Mouse (Mus musculus): ENCODE results near the gene Tmem141. TPM values are rescaled to one million over a fixed set of nuclear protein-coding genes. Genes with fewer than 3 reads are reported as not detected.

Gene Tmem141
- polyA plus RNA-seq, 1 experiment from 2014 or later: 27.9 TPM

Other genes starting within 250 kb of the Tmem141 start
- gene Sapcd2, start 249.7 kb downstream of the Tmem141 start, polyA plus RNA-seq (2014; fragmentation: Nextera tagmentation; extraction: Ambion mirVana): 27.8 and 28.9 TPM in 2 replicates
- gene Entpd2, start 226.1 kb downstream of the Tmem141 start, polyA plus RNA-seq (2014; fragmentation: Nextera tagmentation; extraction: Ambion mirVana): 1.9 and 2.5 TPM in 2 replicates
- 263 and 331 TPM in 2 replicates for gene Npdc1, start 222.7 kb downstream of the Tmem141 start, polyA plus RNA-seq (2014; fragmentation: Nextera tagmentation; extraction: Ambion mirVana)
- 0.21 TPM in 1 of 2 replicates, not detected in the other for gene Fut7, start 198.7 kb downstream of the Tmem141 start, polyA plus RNA-seq (2014; fragmentation: Nextera tagmentation; extraction: Ambion mirVana)
- gene Abca2, start 193.3 kb downstream of the Tmem141 start, polyA plus RNA-seq (2014; fragmentation: Nextera tagmentation; extraction: Ambion mirVana): 6.7 and 11.9 TPM in 2 replicates
- gene Clic3, start 165.2 kb downstream of the Tmem141 start, polyA plus RNA-seq (2014; fragmentation: Nextera tagmentation; extraction: Ambion mirVana): 1.1 and 2.2 TPM in 2 replicates
- gene Paxx, start 160.9 kb downstream of the Tmem141 start, polyA plus RNA-seq (2014; fragmentation: Nextera tagmentation; extraction: Ambion mirVana): 93.2 and 101 TPM in 2 replicates
- gene Ptgds, start 152.0 kb downstream of the Tmem141 start, polyA plus RNA-seq (2014; fragmentation: Nextera tagmentation; extraction: Ambion mirVana): 170 and 301 TPM in 2 replicates
- gene Lcn12, start 128.1 kb downstream of the Tmem141 start, polyA plus RNA-seq (2014; fragmentation: Nextera tagmentation; extraction: Ambion mirVana): not detected in 2 replicates
- 77.9 and 102 TPM in 2 replicates for gene Fbxw5, start 121.3 kb downstream of the Tmem141 start, polyA plus RNA-seq (2014; fragmentation: Nextera tagmentation; extraction: Ambion mirVana)
- 4.0 and 4.1 TPM in 2 replicates for gene C8g, start 120.3 kb downstream of the Tmem141 start, polyA plus RNA-seq (2014; fragmentation: Nextera tagmentation; extraction: Ambion mirVana)
- 26.7 and 29.4 TPM in 2 replicates for gene Traf2, start 75.1 kb downstream of the Tmem141 start, polyA plus RNA-seq (2014; fragmentation: Nextera tagmentation; extraction: Ambion mirVana)
- gene Edf1, start 64.2 kb downstream of the Tmem141 start, polyA plus RNA-seq (2014; fragmentation: Nextera tagmentation; extraction: Ambion mirVana): 369 and 370 TPM in 2 replicates
- gene Mamdc4, start 47.2 kb downstream of the Tmem141 start, polyA plus RNA-seq (2014; fragmentation: Nextera tagmentation; extraction: Ambion mirVana): 0.84 and 2.2 TPM in 2 replicates
- 168 and 216 TPM in 2 replicates for gene Phpt1, start 46.8 kb downstream of the Tmem141 start, polyA plus RNA-seq (2014; fragmentation: Nextera tagmentation; extraction: Ambion mirVana)
- gene Ajm1, start 40.2 kb downstream of the Tmem141 start, polyA plus RNA-seq (2014; fragmentation: Nextera tagmentation; extraction: Ambion mirVana): 2.2 and 4.2 TPM in 2 replicates
- gene Rabl6, start 13.5 kb downstream of the Tmem141 start, polyA plus RNA-seq (2014; fragmentation: Nextera tagmentation; extraction: Ambion mirVana): 47.9 and 55.0 TPM in 2 replicates
- 0.18 and 0.30 TPM in 2 replicates for gene Ccdc183, start 4.3 kb downstream of the Tmem141 start, polyA plus RNA-seq (2014; fragmentation: Nextera tagmentation; extraction: Ambion mirVana)
- gene Fcna, start 6.0 kb upstream of the Tmem141 start, polyA plus RNA-seq (2014; fragmentation: Nextera tagmentation; extraction: Ambion mirVana): 2.0 and 3.7 TPM in 2 replicates
- not detected in 2 replicates for gene Lcn8, start 31.1 kb upstream of the Tmem141 start, polyA plus RNA-seq (2014; fragmentation: Nextera tagmentation; extraction: Ambion mirVana)
- gene Lcn5, start 35.9 kb upstream of the Tmem141 start, polyA plus RNA-seq (2014; fragmentation: Nextera tagmentation; extraction: Ambion mirVana): not detected in 2 replicates
- gene Lcn6, start 54.8 kb upstream of the Tmem141 start, polyA plus RNA-seq (2014; fragmentation: Nextera tagmentation; extraction: Ambion mirVana): not detected in 2 replicates
- gene Lcn10, start 60.7 kb upstream of the Tmem141 start, polyA plus RNA-seq (2014; fragmentation: Nextera tagmentation; extraction: Ambion mirVana): not detected in 2 replicates
- not detected in 2 replicates for gene Obp2a, start 78.0 kb upstream of the Tmem141 start, polyA plus RNA-seq (2014; fragmentation: Nextera tagmentation; extraction: Ambion mirVana)
- gene Bmyc, start 84.7 kb upstream of the Tmem141 start, polyA plus RNA-seq (2014; fragmentation: Nextera tagmentation; extraction: Ambion mirVana): 86.4 and 108 TPM in 2 replicates
- not detected in 2 replicates for gene Obp2b, start 115.0 kb upstream of the Tmem141 start, polyA plus RNA-seq (2014; fragmentation: Nextera tagmentation; extraction: Ambion mirVana)
- not detected in 2 replicates for gene Lcn3, start 143.6 kb upstream of the Tmem141 start, polyA plus RNA-seq (2014; fragmentation: Nextera tagmentation; extraction: Ambion mirVana)
- gene Lcn11, start 155.0 kb upstream of the Tmem141 start, polyA plus RNA-seq (2014; fragmentation: Nextera tagmentation; extraction: Ambion mirVana): not detected in 2 replicates
- gene Gm13539, start 160.3 kb upstream of the Tmem141 start, polyA plus RNA-seq (2014; fragmentation: Nextera tagmentation; extraction: Ambion mirVana): not detected in 2 replicates
- not detected in 2 replicates for gene Glt6d1, start 193.8 kb upstream of the Tmem141 start, polyA plus RNA-seq (2014; fragmentation: Nextera tagmentation; extraction: Ambion mirVana)
- gene Lcn9, start 201.1 kb upstream of the Tmem141 start, polyA plus RNA-seq (2014; fragmentation: Nextera tagmentation; extraction: Ambion mirVana): not detected in 2 replicates
- not detected in 2 replicates for gene Sohlh1, start 225.2 kb upstream of the Tmem141 start, polyA plus RNA-seq (2014; fragmentation: Nextera tagmentation; extraction: Ambion mirVana)
- gene Kcnt1, start 241.7 kb upstream of the Tmem141 start, polyA plus RNA-seq (2014; fragmentation: Nextera tagmentation; extraction: Ambion mirVana): 3.3 and 5.3 TPM in 2 replicates